Mouse (Mus musculus) liver, embryonic 12.5 days (tissue): Measurements from ENCODE around the gene Smim8. TPM values are rescaled to one million over a fixed set of nuclear protein-coding genes. Genes with fewer than 3 reads are reported as not detected.

Source experiments
- polyA plus RNA-seq: library from polyadenylated mRNA; unstranded; fragments of >200 nt; fragmentation: Nextera tagmentation; extraction: Ambion mirVana; gene quantifications from 2 replicates; pipeline ENCODE4 v1.2.1, GENCODE M21; 2016

Smim8 gene
- polyA plus RNA-seq, 1 experiment from 2014 or later = 30.3 TPM

Other genes with a start within 250 kb of the Smim8 start
- gene Akirin2, start 227.5 kb downstream of the Smim8 start, polyA plus RNA-seq = 48.1 and 48.8 TPM in 2 replicates
- gene Orc3, start 163.5 kb downstream of the Smim8 start, polyA plus RNA-seq = 73.0 and 75.2 TPM in 2 replicates
- 50.9 and 51.3 TPM in 2 replicates for gene Rars2, start 163.5 kb downstream of the Smim8 start, polyA plus RNA-seq
- gene Slc35a1, start 91.0 kb downstream of the Smim8 start, polyA plus RNA-seq = 21.8 and 24.3 TPM in 2 replicates
- gene Cfap206, start 48.2 kb downstream of the Smim8 start, polyA plus RNA-seq = not detected in 2 replicates
- gene Gm136, start 22.2 kb downstream of the Smim8 start, polyA plus RNA-seq = not detected in 2 replicates
- 7.1 and 7.9 TPM in 2 replicates for gene Zfp292, start 104.5 kb upstream of the Smim8 start, polyA plus RNA-seq
- 0.20 TPM in 1 of 2 replicates, not detected in the other for gene Cga, start 115.4 kb upstream of the Smim8 start, polyA plus RNA-seq